Mouse (Mus musculus): ENCODE data around the gene Col11a2.

GRCm38 (mm10) chr17:33991788-33992664, 47.2 kb upstream of the Col11a2 start:
- TF ChIP-seq TAL1 (IDR thresholded peaks at IDR 0.05; ENCODE audit: low read length) (no peak), GATA1 (IDR thresholded peaks at IDR 0.05; ENCODE audit: low read length) (no peak)

Measured in erythroblast, embryonic 14.5 days (primary cell).